Mouse (Mus musculus) megakaryocyte, embryonic 14.5 days (primary cell): ENCODE data around the gene Ccdc149.

Experiments
- FLI1 ChIP-seq: IDR thresholded peaks from 2 replicates; pipeline ENCODE4 v1.6.1; 2012; ENCODE audit warnings: low read length, inconsistent platforms, mixed read lengths
- GATA1 ChIP-seq: IDR thresholded peaks from 3 replicates; pipeline ENCODE4 v1.6.1; 2012; ENCODE audit warnings: mixed read lengths, low read length, inconsistent platforms, borderline replicate concordance

DNA sequence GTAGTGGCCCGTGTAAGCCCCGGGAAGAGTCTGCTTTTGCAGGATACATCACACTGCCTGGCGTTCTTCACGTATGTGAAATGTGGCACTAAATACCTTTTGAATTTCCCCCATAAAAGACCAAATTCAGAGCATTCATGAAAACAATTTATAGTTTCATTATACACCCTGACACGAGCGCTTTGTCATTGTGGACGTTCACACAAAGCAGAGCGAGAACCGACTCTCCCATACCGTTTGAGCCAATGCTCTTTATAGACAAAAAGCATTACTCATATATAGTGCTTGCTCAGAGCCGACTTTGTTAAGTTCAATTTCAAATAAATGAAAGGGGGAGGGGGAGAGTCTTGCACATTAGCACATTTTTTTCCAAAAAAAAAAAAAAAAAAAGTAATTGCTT lies 31.0 kb downstream of the Ccdc149 start:
- no peak for TF ChIP-seq FLI1
- no peak for TF ChIP-seq GATA1
